Mouse (Mus musculus): ENCODE measurements around the gene Wfdc9. TPM values are rescaled to one million over a fixed set of nuclear protein-coding genes. Genes with fewer than 3 reads are reported as not detected.

Gene Wfdc9
- polyA plus RNA-seq (2012; rRNA removed), result not detected in 2 replicates

- no peaks in the 10 kb centered on the region for H3K4me1 ChIP-seq (ENCODE audit: control insufficient read depth, insufficient read depth, low read length)
- DNase-seq, result no peak
- no peak within 1 kb of the TSS for H3K4me3 ChIP-seq (replicated peaks; ENCODE audit: extremely low read depth, low read depth, low read length)
- 74% methylated on average over 9 of the region's 9 CpGs for WGBS
- TF ChIP-seq CTCF (IDR thresholded peaks at IDR 0.05; ENCODE audit: insufficient read depth, low read length) (no peak), POLR2A (IDR thresholded peaks at IDR 0.05; ENCODE audit: borderline replicate concordance, extremely low read depth, low read depth, low read length) (no peak)
Measured at GRCm38 (mm10) chr2:164656483-164656882, at the start of gene Wfdc9. Wfdc9 (minus strand) TSS chr2:164656583.

GRCm38 (mm10) chr2:164705991-164706390 is 49.6 kb upstream of the Wfdc9 start:
- 86% methylated on average over 14 of the region's 14 CpGs for WGBS
- no peak for DNase-seq

DNA sequence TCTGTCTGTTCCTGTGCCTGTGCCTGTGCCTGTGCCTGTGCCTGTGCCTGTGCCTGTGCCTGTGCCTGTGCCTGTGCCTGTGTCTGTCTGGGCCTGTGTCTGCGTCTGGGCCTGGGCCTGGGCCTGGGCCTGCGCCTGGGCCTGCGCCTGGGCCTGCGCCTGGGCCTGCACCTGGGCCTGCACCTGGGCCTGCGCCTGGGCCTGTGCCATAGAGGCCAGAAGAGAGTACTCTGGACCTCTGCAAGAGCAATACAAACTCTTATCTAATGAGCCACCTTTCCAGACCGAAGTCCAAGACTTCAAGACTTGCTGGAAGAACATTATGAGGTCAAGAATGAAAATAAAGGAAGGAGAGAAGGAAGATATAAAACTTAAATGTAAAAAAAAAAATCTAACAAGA is 48.9 kb upstream of the Wfdc9 start:
- DNase-seq, result no peak
- WGBS, result 91% methylated on average over 6 of the region's 6 CpGs
- no peak overlapping the region for H3K4me3 ChIP-seq (replicated peaks; ENCODE audit: extremely low read depth, low read depth, low read length)
- H3K4me1 ChIP-seq (ENCODE audit: control insufficient read depth, insufficient read depth, low read length), result no peaks in the 10 kb centered on the region
- no peak for TF ChIP-seq CTCF (IDR thresholded peaks at IDR 0.05; ENCODE audit: insufficient read depth, low read length)
- no peak for TF ChIP-seq POLR2A (IDR thresholded peaks at IDR 0.05; ENCODE audit: borderline replicate concordance, extremely low read depth, low read depth, low read length)

More at GRCm38 (mm10) chr2:164705991-164706390, 49.6 kb upstream of the Wfdc9 start:
- H3K4me3 ChIP-seq (replicated peaks; ENCODE audit: extremely low read depth, low read depth, low read length), result no peak overlapping the region
- TF ChIP-seq CTCF (IDR thresholded peaks at IDR 0.05; ENCODE audit: insufficient read depth, low read length) (no peak), POLR2A (IDR thresholded peaks at IDR 0.05; ENCODE audit: borderline replicate concordance, extremely low read depth, low read depth, low read length) (no peak)
- no peaks in the 10 kb centered on the region for H3K4me1 ChIP-seq (ENCODE audit: control insufficient read depth, insufficient read depth, low read length)

- Histone ChIP-seq H3K4me3 (replicated peaks; ENCODE audit: extremely low read depth, low read depth, low read length) (no peak overlapping the region), H3K4me1 (ENCODE audit: control insufficient read depth, insufficient read depth, low read length) (no peaks in the 10 kb centered on the region)
- WGBS, result 79% methylated on average over 5 of the region's 5 CpGs
- DNase-seq, result no peak
- no peak for TF ChIP-seq POLR2A (IDR thresholded peaks at IDR 0.05; ENCODE audit: borderline replicate concordance, extremely low read depth, low read depth, low read length)
- TF ChIP-seq CTCF (IDR thresholded peaks at IDR 0.05; ENCODE audit: insufficient read depth, low read length), result no peak
Measured at GRCm38 (mm10) chr2:164704235-164704634, 47.9 kb upstream of the Wfdc9 start.

DNA sequence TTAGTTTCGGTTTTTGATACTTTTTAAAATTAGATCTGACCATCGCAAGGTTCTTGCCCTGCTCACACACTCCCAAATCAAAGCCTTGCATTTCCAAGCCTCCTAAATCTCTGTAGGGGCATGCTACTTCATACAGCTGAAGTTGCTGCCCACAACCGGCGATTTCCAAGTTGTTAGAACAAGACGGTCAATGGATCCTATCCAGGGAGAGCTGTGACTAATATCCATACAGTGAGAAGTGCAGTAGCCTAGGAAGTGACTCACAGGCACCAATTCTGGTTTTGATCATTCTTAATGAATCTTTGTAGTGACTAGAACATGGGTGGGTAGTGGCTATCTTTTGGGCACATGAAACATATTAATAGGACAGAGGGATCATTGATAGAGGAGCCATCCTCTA is 45.4 kb upstream of the Wfdc9 start:
- TF ChIP-seq POLR2A (IDR thresholded peaks at IDR 0.05; ENCODE audit: borderline replicate concordance, extremely low read depth, low read depth, low read length), result no peak
- TF ChIP-seq CTCF (IDR thresholded peaks at IDR 0.05; ENCODE audit: insufficient read depth, low read length), result no peak
- 87% methylated on average over 5 of the region's 5 CpGs for WGBS
- DNase-seq, result no peak
- Histone ChIP-seq H3K4me1 (ENCODE audit: control insufficient read depth, insufficient read depth, low read length) (no peaks in the 10 kb centered on the region), H3K4me3 (replicated peaks; ENCODE audit: extremely low read depth, low read depth, low read length) (no peak overlapping the region)

GRCm38 (mm10) chr2:164700959-164701358 is 44.6 kb upstream of the Wfdc9 start:
- WGBS, result 73% methylated on average over 5 of the region's 5 CpGs
- Histone ChIP-seq H3K4me3 (replicated peaks; ENCODE audit: extremely low read depth, low read depth, low read length) (no peak overlapping the region), H3K4me1 (ENCODE audit: control insufficient read depth, insufficient read depth, low read length) (no peaks in the 10 kb centered on the region)
- DNase-seq, result no peak
- no peak for TF ChIP-seq CTCF (IDR thresholded peaks at IDR 0.05; ENCODE audit: insufficient read depth, low read length)
- TF ChIP-seq POLR2A (IDR thresholded peaks at IDR 0.05; ENCODE audit: borderline replicate concordance, extremely low read depth, low read depth, low read length), result no peak

- no peak for DNase-seq
- Histone ChIP-seq H3K4me3 (replicated peaks; ENCODE audit: extremely low read depth, low read depth, low read length) (no peak within 1 kb of the TSS), H3K4me1 (ENCODE audit: control insufficient read depth, insufficient read depth, low read length) (no peaks in the 10 kb centered on the region)
- no peak for TF ChIP-seq POLR2A (IDR thresholded peaks at IDR 0.05; ENCODE audit: borderline replicate concordance, extremely low read depth, low read depth, low read length)
- TF ChIP-seq CTCF (IDR thresholded peaks at IDR 0.05; ENCODE audit: insufficient read depth, low read length), result no peak
- WGBS, result 77% methylated on average over 4 of the region's 4 CpGs
Measured at GRCm38 (mm10) chr2:164698201-164698600, 41.8 kb upstream of the Wfdc9 start, which contains the start of gene Spint4. Spint4 (plus strand) TSS chr2:164698501.

- DNase-seq, result no peak
- Histone ChIP-seq H3K4me3 (replicated peaks; ENCODE audit: extremely low read depth, low read depth, low read length) (no peak within 1 kb of the TSS), H3K4me1 (ENCODE audit: control insufficient read depth, insufficient read depth, low read length) (no peaks in the 10 kb centered on the region)
- WGBS, result 53% methylated on average over 3 of the region's 3 CpGs
- TF ChIP-seq POLR2A (IDR thresholded peaks at IDR 0.05; ENCODE audit: borderline replicate concordance, extremely low read depth, low read depth, low read length), result no peak
Measured at GRCm38 (mm10) chr2:164684807-164685206, 28.4 kb upstream of the Wfdc9 start, which contains the start of gene Wfdc13. Wfdc13 (plus strand) TSS chr2:164685107.

- no peaks in the 10 kb centered on the region for H3K4me1 ChIP-seq (ENCODE audit: control insufficient read depth, insufficient read depth, low read length)
- H3K4me3 ChIP-seq (replicated peaks; ENCODE audit: extremely low read depth, low read depth, low read length), result no peak overlapping the region
- TF ChIP-seq CTCF (IDR thresholded peaks at IDR 0.05; ENCODE audit: insufficient read depth, low read length) (no peak), POLR2A (IDR thresholded peaks at IDR 0.05; ENCODE audit: borderline replicate concordance, extremely low read depth, low read depth, low read length) (no peak)
- WGBS, result 24% methylated on average over 3 of the region's 3 CpGs
- DNase-seq, result no peak
Measured at GRCm38 (mm10) chr2:164679906-164680305, 23.5 kb upstream of the Wfdc9 start.

GRCm38 (mm10) chr2:164678848-164679625 is 22.7 kb upstream of the Wfdc9 start:
- TF ChIP-seq CTCF (IDR thresholded peaks at IDR 0.05; ENCODE audit: insufficient read depth, low read length) (peak; percentile 64), POLR2A (IDR thresholded peaks at IDR 0.05; ENCODE audit: borderline replicate concordance, extremely low read depth, low read depth, low read length) (no peak)
- DNase-seq, result peak; percentile 59
- 18% methylated on average over 19 of the region's 19 CpGs for WGBS
- no peaks in the 10 kb centered on the region for H3K4me1 ChIP-seq (ENCODE audit: control insufficient read depth, insufficient read depth, low read length)
- no peak overlapping the region for H3K4me3 ChIP-seq (replicated peaks; ENCODE audit: extremely low read depth, low read depth, low read length)

All from lung, adult 2 months (tissue).